Mouse (Mus musculus) C2C12 (cell line): Measurements from ENCODE around the gene Foxf2. TPM values are rescaled to one million over a fixed set of nuclear protein-coding genes. Genes with fewer than 3 reads are reported as not detected.
A peak's percentile ranks its signal among the peaks of the same experiment; 100 is the strongest.

Experiments
- H3K27me3 ChIP-seq: one replicate; pipeline ENCODE4 v1.6.1; 2011; ENCODE audit not compliant: control insufficient read depth, insufficient read depth, insufficient read length
- H3K36me3 ChIP-seq: one replicate; pipeline ENCODE4 v1.6.1; 2011; ENCODE audit not compliant: control insufficient read depth, insufficient read depth
- H3K4me3 ChIP-seq: one replicate; pipeline ENCODE4 v1.5.1; 2011; ENCODE audit warnings: mild to moderate bottlenecking, control low read depth; ENCODE audit not compliant: poor library complexity, insufficient read depth, severe bottlenecking
- H3K79me2 ChIP-seq: one replicate; pipeline ENCODE4 v1.6.1; 2011; ENCODE audit not compliant: control insufficient read depth, insufficient read depth
- H3K79me3 ChIP-seq: one replicate; pipeline ENCODE4 v1.6.1; 2011; ENCODE audit warnings: low read depth, control low read depth
- H3ac ChIP-seq: one replicate; pipeline ENCODE3; 2011; ENCODE audit warnings: low read depth; ENCODE audit not compliant: control insufficient read depth, insufficient read length
- CEBPB ChIP-seq: IDR thresholded peaks from one replicate; pipeline ENCODE4 v1.6.1; 2011; ENCODE audit warnings: low read depth, mild to moderate bottlenecking, control low read depth, moderate library complexity
- CTCF ChIP-seq: IDR thresholded peaks from one replicate; pipeline ENCODE4 v1.5.1; 2011; ENCODE audit not compliant: control insufficient read depth, insufficient read depth, insufficient read length
- FOSL1 ChIP-seq: IDR thresholded peaks from one replicate; pipeline ENCODE4 v1.8.0; 2011; ENCODE audit warnings: mild to moderate bottlenecking, low read length; ENCODE audit not compliant: poor library complexity, insufficient read depth, severe bottlenecking
- MAX ChIP-seq: IDR thresholded peaks from one replicate; pipeline ENCODE4 v1.6.1; 2011; ENCODE audit warnings: mild to moderate bottlenecking, control low read depth
- MYOD1 ChIP-seq: IDR thresholded peaks from one replicate; pipeline ENCODE4 v1.6.1; 2011; ENCODE audit warnings: low read depth; ENCODE audit not compliant: control insufficient read depth, insufficient read length
- MYOG ChIP-seq: IDR thresholded peaks from one replicate; pipeline ENCODE4 v1.6.1; 2011; ENCODE audit not compliant: control insufficient read depth, insufficient read length; ENCODE audit errors: extremely low read depth
- USF1 ChIP-seq: IDR thresholded peaks from one replicate; pipeline ENCODE4 v1.6.1; 2011; ENCODE audit warnings: low read depth, mild to moderate bottlenecking, control low read depth, moderate library complexity
- polyA plus RNA-seq: library from polyadenylated mRNA; unstranded; fragments of >200 nt; fragmentation: generic; extraction: Trizol; gene quantifications from one replicate; pipeline ENCODE4 v1.2.1, GENCODE M21; 2012; ENCODE audit warnings: missing spikeins

The Foxf2 gene
- polyA plus RNA-seq, 1 experiment: 11.3 TPM

DNA sequence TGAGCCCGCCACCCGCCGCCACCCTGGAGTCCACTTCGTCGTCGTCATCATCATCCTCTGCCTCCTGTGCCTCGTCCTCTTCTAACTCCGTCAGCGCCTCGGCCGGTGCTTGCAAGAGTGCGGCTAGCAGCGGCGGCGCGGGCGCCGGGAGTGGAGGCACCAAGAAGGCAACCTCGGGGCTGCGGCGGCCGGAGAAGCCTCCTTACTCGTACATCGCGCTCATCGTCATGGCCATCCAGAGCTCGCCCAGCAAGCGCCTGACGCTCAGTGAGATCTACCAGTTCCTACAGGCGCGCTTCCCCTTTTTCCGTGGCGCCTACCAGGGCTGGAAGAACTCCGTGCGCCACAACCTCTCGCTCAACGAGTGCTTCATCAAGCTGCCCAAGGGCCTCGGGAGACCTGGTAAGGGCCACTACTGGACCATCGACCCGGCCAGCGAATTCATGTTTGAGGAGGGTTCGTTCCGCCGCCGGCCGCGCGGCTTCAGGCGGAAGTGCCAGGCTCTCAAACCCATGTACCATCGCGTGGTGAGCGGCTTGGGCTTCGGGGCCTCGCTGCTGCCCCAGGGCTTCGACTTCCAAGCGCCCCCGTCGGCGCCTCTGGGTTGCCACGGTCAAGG is 676 bp downstream of the Foxf2 start:
- peak; percentile 20 for TF ChIP-seq MAX
- no peak for TF ChIP-seq FOSL1
- Histone ChIP-seq H3K27me3 (no peaks in the 10 kb centered on the region), H3K4me3 (peak overlapping the region; percentile 63), H3K79me3 (peaks cover 24% of the 10 kb centered on the region), H3ac (peak overlapping the region; percentile 75), H3K36me3 (peaks cover 19% of the 10 kb centered on the region), H3K79me2 (peaks cover 44% of the 10 kb centered on the region)

DNA sequence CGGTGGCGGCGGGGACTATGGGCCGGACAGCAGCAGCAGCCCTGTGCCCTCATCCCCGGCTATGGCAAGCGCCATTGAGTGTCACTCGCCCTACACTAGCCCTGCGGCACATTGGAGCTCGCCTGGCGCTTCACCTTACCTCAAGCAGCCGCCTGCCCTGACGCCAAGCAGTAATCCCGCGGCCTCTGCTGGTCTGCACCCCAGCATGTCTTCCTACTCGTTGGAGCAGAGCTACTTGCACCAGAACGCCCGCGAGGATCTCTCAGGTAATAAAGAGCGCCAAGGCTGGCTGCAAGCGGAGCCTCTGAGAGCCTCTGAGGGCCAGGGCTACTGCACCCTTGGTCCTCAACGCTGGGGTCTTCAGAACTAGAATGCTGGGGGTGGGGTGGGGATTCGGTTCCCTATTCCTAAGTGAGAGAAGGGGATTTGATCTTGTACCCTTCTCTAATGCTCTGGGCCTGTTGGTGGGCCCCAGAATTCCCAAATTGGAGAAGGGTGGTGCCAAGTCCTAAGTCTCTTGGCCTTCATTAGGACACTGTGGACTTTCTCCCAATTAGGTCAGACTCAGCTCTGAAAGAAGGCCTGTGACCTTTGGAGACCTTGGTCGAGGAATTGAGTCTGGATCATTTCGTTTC is 1.5 kb downstream of the Foxf2 start:
- TF ChIP-seq CEBPB (no peak), MYOG (no peak), CTCF (no peak)
- H3K4me3 ChIP-seq: peak overlapping the region; percentile 63
- peaks cover 19% of the 10 kb centered on the region for H3K36me3 ChIP-seq
- peaks cover 24% of the 10 kb centered on the region for H3K79me3 ChIP-seq
- H3K27me3 ChIP-seq: no peaks in the 10 kb centered on the region
- H3ac ChIP-seq: peak overlapping the region; percentile 75
- peaks cover 44% of the 10 kb centered on the region for H3K79me2 ChIP-seq

DNA sequence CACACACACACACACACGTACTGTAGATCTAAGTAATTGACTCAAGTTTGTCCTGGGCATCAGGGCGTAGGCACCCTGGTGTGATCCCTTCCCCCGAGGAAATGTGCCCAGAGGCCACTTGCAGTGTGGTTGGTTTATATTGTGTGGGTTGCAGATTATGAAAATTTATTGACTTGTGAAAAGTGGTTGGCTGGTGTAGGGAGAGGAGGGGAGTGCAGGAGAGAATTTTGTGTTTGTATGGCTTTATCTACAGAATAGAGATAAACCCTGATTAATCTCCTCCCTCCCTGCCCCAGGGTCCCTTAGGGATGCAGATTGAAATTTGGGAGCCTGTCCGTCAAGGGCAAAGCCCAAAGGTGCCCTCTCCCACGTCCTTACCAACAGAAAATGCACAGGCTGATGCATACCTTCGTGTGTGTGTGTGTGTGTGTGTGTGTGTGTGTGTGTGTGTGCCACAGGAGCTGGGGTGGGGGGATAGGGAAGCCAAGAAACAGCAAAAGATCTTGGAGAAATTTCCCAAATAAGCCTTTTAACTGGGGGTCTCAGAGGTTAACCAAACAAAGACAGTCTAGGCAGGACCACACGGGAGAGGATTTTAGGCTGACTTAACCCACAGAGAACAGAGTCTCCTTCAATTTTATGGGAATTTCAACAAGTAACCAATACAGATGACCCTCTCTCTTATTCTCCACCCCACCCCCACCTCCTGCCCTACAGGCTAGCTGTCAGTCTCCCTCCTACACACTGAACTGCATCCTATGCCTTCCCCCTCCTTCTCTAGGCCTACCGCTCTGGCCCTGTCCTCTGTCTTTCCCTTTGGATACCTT is 2.5 kb downstream of the Foxf2 start:
- peak overlapping the region; percentile 63 for H3K4me3 ChIP-seq
- no peaks in the 10 kb centered on the region for H3K27me3 ChIP-seq
- peaks cover 19% of the 10 kb centered on the region for H3K36me3 ChIP-seq

DNA sequence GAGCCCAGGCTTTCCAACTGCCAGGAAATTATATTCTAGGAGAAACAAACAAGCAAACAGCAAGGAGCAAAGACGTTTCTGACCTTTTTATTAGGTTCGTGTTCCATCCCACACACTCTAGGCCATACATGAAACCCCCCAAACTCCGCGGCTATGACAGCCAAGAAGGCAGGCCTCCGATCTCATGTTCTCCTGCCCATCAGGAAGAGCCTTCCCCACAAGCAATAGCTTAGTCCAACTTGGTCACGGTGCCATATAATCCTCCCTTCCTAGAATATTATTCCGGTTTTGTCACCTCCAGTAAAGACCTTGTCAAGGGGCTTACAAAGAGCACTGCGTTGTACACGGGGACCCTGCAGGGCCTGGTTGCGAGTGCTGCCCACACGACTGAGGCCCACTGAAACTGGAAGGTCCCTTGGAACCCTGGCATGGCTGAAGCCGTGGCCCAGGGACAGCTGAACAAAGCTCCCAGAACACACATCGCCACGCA is 3.1 kb downstream of the Foxf2 start:
- Histone ChIP-seq H3K27me3 (no peaks in the 10 kb centered on the region), H3K79me2 (peaks cover 44% of the 10 kb centered on the region), H3K79me3 (peaks cover 29% of the 10 kb centered on the region), H3K36me3 (peaks cover 23% of the 10 kb centered on the region), H3K4me3 (no peak overlapping the region), H3ac (no peak overlapping the region)
- TF ChIP-seq CTCF (no peak), CEBPB (no peak), MYOD1 (no peak), FOSL1 (no peak), MAX (no peak), USF1 (no peak), MYOG (no peak)

More for the DNA sequence above, 2.5 kb downstream of the Foxf2 start:
- TF ChIP-seq CEBPB (no peak), USF1 (no peak), MYOD1 (no peak), FOSL1 (no peak), MYOG (no peak), CTCF (no peak), MAX (no peak)
- Histone ChIP-seq H3ac (no peak overlapping the region), H3K79me3 (peaks cover 24% of the 10 kb centered on the region), H3K79me2 (peaks cover 44% of the 10 kb centered on the region)

GRCm38 (mm10) chr13:31629321-31629851 is 3.8 kb downstream of the Foxf2 start:
- peaks cover 27% of the 10 kb centered on the region for H3K36me3 ChIP-seq
- peaks cover 44% of the 10 kb centered on the region for H3K79me2 ChIP-seq
- H3K4me3 ChIP-seq: no peak overlapping the region
- peaks cover 30% of the 10 kb centered on the region for H3K79me3 ChIP-seq
- no peak overlapping the region for H3ac ChIP-seq
- no peak for TF ChIP-seq MYOG
- no peak for TF ChIP-seq FOSL1
- TF ChIP-seq MYOD1: no peak
- TF ChIP-seq USF1: no peak
- TF ChIP-seq CEBPB: no peak
- no peak for TF ChIP-seq CTCF
- TF ChIP-seq MAX: no peak
- no peaks in the 10 kb centered on the region for H3K27me3 ChIP-seq
